Mouse (Mus musculus): ENCODE data around the gene Cd300ld4.

GRCm38 (mm10) chr11:115052991-115053390 is 26.2 kb upstream of the Cd300ld4 start:
- no peak for TF ChIP-seq CTCF (IDR thresholded peaks at IDR 0.05; ENCODE audit: borderline replicate concordance, insufficient read depth, low read length)
- TF ChIP-seq POLR2A (IDR thresholded peaks at IDR 0.05; ENCODE audit: low read depth, low read length): no peak

Data from embryonic fibroblast, embryonic 13.5 days (primary cell).